In genomic region chrX:41805592-41805991, GRCm38 (mm10) we compare ENCODE assay signal across 27 mouse cellular contexts.
DNase-seq lines count a peak whose midpoint lies in the region; ATAC-seq and TF ChIP-seq lines count a peak whose summit lies in the region.
"Had no signal": no experiment of that assay in that cellular context is flagged by ENCODE, and none has a peak within 500 bp of the region (broad histone marks: within the 10 kb centered on the region; RNA-seq: fewer than 3 reads in every experiment).

No protein-coding gene starts in this region.

- no peak overlapping the region for H3K4me3 ChIP-seq in CH12.LX (replicated peaks in 1 of 3; ENCODE audit: low read depth in 2 of 3, low read length in 2 of 3, poor library complexity in 1 of 3)
- H3K4me3 ChIP-seq: forebrain, embryonic 10.5 days; forebrain, embryonic 13.5 days; gastrocnemius, adult 2 months; heart, embryonic 12.5 days; heart, embryonic 15.5 days; hindbrain, embryonic 10.5 days; hindbrain, embryonic 13.5 days; intestine, embryonic 15.5 days had no signal

- no peak for TF ChIP-seq CTCF in CH12.LX (conservative IDR thresholded peaks at IDR 0.05 in 1 of 2, IDR thresholded peaks at IDR 0.05 in 1 of 2; ENCODE audit: low read depth in 2 of 2, low read length in 2 of 2)

- dilution Hi-C loops in CH12.LX (cut with MboI; ENCODE audit: extremely low pct_ligation_motif_present, extremely low pct_unique_long_range_greater_than_20kb, low sequenced_read_pairs) = no loop called here

- H3K36me3 ChIP-seq in CH12.LX (replicated peaks in 1 of 2; ENCODE audit: control insufficient read depth in 1 of 2, insufficient read depth in 1 of 2, low read length in 1 of 2) = no peaks in the 10 kb centered on the region
- no peaks in the 10 kb centered on the region for H3K36me3 ChIP-seq in splenic B cell, adult 2 months (ENCODE audit: control insufficient read depth, insufficient read depth, low read length, poor library complexity, severe bottlenecking)
- H3K36me3 ChIP-seq: heart, embryonic 12.5 days; heart, embryonic 15.5 days; hindbrain, embryonic 13.5 days; intestine, embryonic 15.5 days had no signal

- TF ChIP-seq EP300 in CH12.LX (IDR thresholded peaks at IDR 0.05; ENCODE audit: low read length) = peak; percentile 95

- H3K9ac ChIP-seq in CH12.LX (ENCODE audit: insufficient read depth, low read depth) = no peak overlapping the region
- H3K9ac ChIP-seq: forebrain, embryonic 13.5 days; forebrain, postnatal 0 days; heart, embryonic 12.5 days; heart, embryonic 15.5 days; hindbrain, embryonic 13.5 days; intestine, embryonic 15.5 days had no signal

- no peaks in the 10 kb centered on the region for H3K79me2 ChIP-seq in CH12.LX (replicated peaks; ENCODE audit: control insufficient read depth, extremely low read depth, insufficient read depth, poor library complexity, severe bottlenecking)

- TF ChIP-seq POLR2A in CH12.LX (IDR thresholded peaks at IDR 0.05; ENCODE audit: low read depth, low read length) = no peak

- DNase-seq in CH12.LX (ENCODE audit: extremely low read depth) = peak; percentile 49
- peak; percentile 21 for DNase-seq in splenic B cell, adult 2 months (ENCODE audit: low read depth, low spot score)
- DNase-seq in gastrocnemius, postnatal 4 days (ENCODE audit: low spot score in 2 of 2) = no peak
- no peak for DNase-seq in kidney, adult 9 months
- no peak for DNase-seq in urinary bladder, postnatal 14 days (ENCODE audit: low spot score)
- DNase-seq: adrenal gland, postnatal 10 days; adrenal gland, postnatal 36 days; B cell, adult 2 months; cerebellum, adult 18-20 months; cerebellum, adult 9-10 months; cerebellum, postnatal 14 days; forebrain, postnatal 0 days; gastrocnemius, adult 2 months; gastrocnemius, postnatal 14 days; heart, adult 11 months; heart, postnatal 10 days; heart, postnatal 36 days had no signal

- H3K27ac ChIP-seq in CH12.LX (ENCODE audit: insufficient read depth, low read depth) = no peak overlapping the region; the same call in 1 of the 2 replicates
- H3K27ac ChIP-seq: forebrain, embryonic 10.5 days; forebrain, embryonic 13.5 days; gastrocnemius, adult 2 months; heart, embryonic 15.5 days; hindbrain, embryonic 10.5 days; hindbrain, embryonic 13.5 days; intestine, embryonic 15.5 days had no signal

- in situ Hi-C loops in CH12.LX (cut with MboI; ENCODE audit: low pct_ligation_motif_present, low pct_unique_long_range_greater_than_20kb, low sequenced_read_pairs) = no loop called here

- H3K4me2 ChIP-seq in CH12.LX (ENCODE audit: insufficient read depth, low read depth, poor library complexity, severe bottlenecking) = no peak overlapping the region
- H3K4me2 ChIP-seq: forebrain, embryonic 13.5 days; heart, embryonic 12.5 days; heart, embryonic 15.5 days; hindbrain, embryonic 13.5 days; intestine, embryonic 15.5 days had no signal

- no peak for TF ChIP-seq RAD21 in CH12.LX (IDR thresholded peaks at IDR 0.05; ENCODE audit: low read depth, low read length)

- no peaks in the 10 kb centered on the region for H3K9me3 ChIP-seq in CH12.LX (replicated peaks; ENCODE audit: low read length)
- H3K9me3 ChIP-seq: forebrain, embryonic 10.5 days; forebrain, embryonic 13.5 days; heart, embryonic 12.5 days; heart, embryonic 15.5 days; hindbrain, embryonic 10.5 days; hindbrain, embryonic 13.5 days; intestine, embryonic 15.5 days had no signal

- peaks cover 0 to 8% of the 10 kb centered on the region in 2 experiments; a peak in 2 of 4 replicates for H3K4me1 ChIP-seq in CH12.LX (ENCODE audit: control insufficient read depth in 1 of 2, insufficient read depth in 2 of 2)
- H3K4me1 ChIP-seq: forebrain, embryonic 10.5 days; forebrain, embryonic 13.5 days; heart, embryonic 12.5 days; heart, embryonic 15.5 days; hindbrain, embryonic 10.5 days; hindbrain, embryonic 13.5 days; intestine, embryonic 15.5 days had no signal

- ATAC-seq in granulocyte monocyte progenitor cell, adult 5-6 weeks (replicated peaks; ENCODE audit: poor library complexity, severe bottlenecking) = peak; percentile 72
- ATAC-seq: forebrain, embryonic 13.5 days; forebrain, postnatal 0 days; hindbrain, embryonic 16.5 days; intestine, embryonic 15.5 days; Patski had no signal

- no peaks in the 10 kb centered on the region for H3K27me3 ChIP-seq in CH12.LX (replicated peaks)
- H3K27me3 ChIP-seq in splenic B cell, adult 2 months (ENCODE audit: control insufficient read depth, insufficient read depth, low read length, poor library complexity, severe bottlenecking) = no peaks in the 10 kb centered on the region
- H3K27me3 ChIP-seq: forebrain, embryonic 13.5 days; heart, embryonic 12.5 days; heart, embryonic 15.5 days; hindbrain, embryonic 13.5 days; intestine, embryonic 15.5 days had no signal

TF ChIP-seq in CH12.LX, 34 proteins besides CTCF, POLR2A, EP300 and RAD21:
- TF ChIP-seq PAX5 (IDR thresholded peaks at IDR 0.05; ENCODE audit: low read length) (no peak), HCFC1 (IDR thresholded peaks at IDR 0.05; ENCODE audit: low read depth, low read length) (no peak), SMC3 (IDR thresholded peaks at IDR 0.05; ENCODE audit: low read depth, low read length) (no peak), MEF2A (IDR thresholded peaks at IDR 0.05; ENCODE audit: borderline replicate concordance, low read depth, low read length) (0 out of 2 replicates have a peak, but pooled peaks have one; percentile 22), USF2 (conservative IDR thresholded peaks at IDR 0.05; ENCODE audit: low read depth, low read length) (no peak), GABPA (IDR thresholded peaks at IDR 0.05; ENCODE audit: insufficient replicate concordance, low read depth, low read length) (no peak), MAX (IDR thresholded peaks at IDR 0.05; ENCODE audit: low read length) (no peak), MYC (IDR thresholded peaks at IDR 0.05; ENCODE audit: low read depth, low read length) (no peak), CHD1 (IDR thresholded peaks at IDR 0.05; ENCODE audit: low read depth, low read length) (no peak), MAZ (IDR thresholded peaks at IDR 0.05; ENCODE audit: low read depth, low read length) (peak; percentile 58; the same call in 1 of the 2 replicates), TBP (conservative IDR thresholded peaks at IDR 0.05; ENCODE audit: low read depth, low read length) (no peak), RCOR1 (conservative IDR thresholded peaks at IDR 0.05; ENCODE audit: low read depth, low read length) (peak; percentile 90), SIN3A (IDR thresholded peaks at IDR 0.05; ENCODE audit: low read length) (no peak), ETS1 (conservative IDR thresholded peaks at IDR 0.05; ENCODE audit: low read depth, low read length) (no peak), TCF12 (IDR thresholded peaks at IDR 0.05; ENCODE audit: low read depth, low read length) (peak; percentile 41; the same call in 1 of the 2 replicates), UBTF (IDR thresholded peaks at IDR 0.05; ENCODE audit: low read depth, low read length) (no peak), ELF1 (IDR thresholded peaks at IDR 0.05; ENCODE audit: low read depth, low read length) (no peak), NRF1 (IDR thresholded peaks at IDR 0.05; ENCODE audit: low read depth, low read length) (no peak), CHD2 (IDR thresholded peaks at IDR 0.05; ENCODE audit: low read length) (no peak; the same call in 1 of the 2 replicates), E2F4 (IDR thresholded peaks at IDR 0.05; ENCODE audit: insufficient replicate concordance, low read depth, low read length) (no peak), ZC3H11A (IDR thresholded peaks at IDR 0.05; ENCODE audit: low read depth, low read length) (no peak), JUN (IDR thresholded peaks at IDR 0.05; ENCODE audit: insufficient read depth, low read depth, low read length) (peak; percentile 64; the same call in 1 of the 2 replicates), ZKSCAN1 (IDR thresholded peaks at IDR 0.05; ENCODE audit: borderline replicate concordance, low read depth, low read length) (no peak), USF1 (IDR thresholded peaks at IDR 0.05; ENCODE audit: low read depth, low read length) (no peak), MXI1 (IDR thresholded peaks at IDR 0.05; ENCODE audit: low read depth, low read length) (no peak), ZMIZ1 (IDR thresholded peaks at IDR 0.05; ENCODE audit: low read depth, low read length) (no peak), JUND (conservative IDR thresholded peaks at IDR 0.05; ENCODE audit: low read depth, low read length) (peak; percentile 81; the same call in 1 of the 2 replicates), IRF4 (IDR thresholded peaks at IDR 0.05; ENCODE audit: low read depth, low read length) (peak; percentile 92), MAFK (IDR thresholded peaks at IDR 0.05; ENCODE audit: insufficient replicate concordance, low read length) (0 out of 2 replicates have a peak, but pooled peaks have one; percentile 27), POLR2AphosphoS2 (IDR thresholded peaks at IDR 0.05; ENCODE audit: low read depth, low read length) (no peak), BHLHE40 (IDR thresholded peaks at IDR 0.05; ENCODE audit: low read depth, low read length) (0 out of 2 replicates have a peak, but pooled peaks have one; percentile 25), KAT2A (IDR thresholded peaks at IDR 0.05; ENCODE audit: insufficient replicate concordance, low read length) (no peak), ZNF384 (IDR thresholded peaks at IDR 0.05; ENCODE audit: low read depth, low read length) (no peak), NELFE (IDR thresholded peaks at IDR 0.05; ENCODE audit: low read depth, low read length) (no peak)

Comparison
In these comparisons a context has a peak if more than half of its experiments do, and no peak if none do; other contexts are left out.
1. DNase-seq: peak in CH12.LX (single experiment) and splenic B cell, adult 2 months (single experiment); none in gastrocnemius, postnatal 4 days (0 of 2), kidney, adult 9 months (single experiment) and urinary bladder, postnatal 14 days (single experiment).